Mouse (Mus musculus): Measurements from ENCODE around the gene Heatr3. TPM values are rescaled to one million over a fixed set of nuclear protein-coding genes. Genes with fewer than 3 reads are reported as not detected.
A peak's percentile ranks its signal among the peaks of the same experiment; 100 is the strongest.

Gene Heatr3
- total and polyA plus RNA-seq, 2 experiments from 2014 or later: 28.5 to 29.2 TPM

GRCm38 (mm10) chr8:88118456-88119036 is 19.1 kb upstream of the Heatr3 start, which contains the start of gene Cnep1r1:
TSS of gene Cnep1r1 (plus strand) at chr8:88118769.
- peak within 1 kb of the TSS; percentile 91 for H3K4me3 ChIP-seq (ENCODE audit: low read length)
- no peaks in the 10 kb centered on the region; the same call in 1 of the 2 replicates for H3K36me3 ChIP-seq (ENCODE audit: insufficient read depth, low read length)
- H3K4me1 ChIP-seq (ENCODE audit: insufficient read depth, low read length): peaks cover 6% of the 10 kb centered on the region
- peak within 1 kb of the TSS; percentile 78 for H3K27ac ChIP-seq
- DNase-seq (ENCODE audit: low spot score) (peak; percentile 97), ATAC-seq (peak; percentile 100)
- WGBS: under 1% methylated on average over 45 of the region's 49 CpGs
- peak within 1 kb of the TSS; percentile 81 for H3K9ac ChIP-seq (replicated peaks; ENCODE audit: low read length)
- no peaks in the 10 kb centered on the region for H3K27me3 ChIP-seq (ENCODE audit: insufficient read depth, low read length)
- peak within 1 kb of the TSS; percentile 84 for H3K4me2 ChIP-seq (ENCODE audit: low read depth, low read length)
- H3K9me3 ChIP-seq (ENCODE audit: low read length): no peaks in the 10 kb centered on the region
- peak; percentile 86 for TF ChIP-seq CTCF (IDR thresholded peaks at IDR 0.05; ENCODE audit: low read depth)

DNA sequence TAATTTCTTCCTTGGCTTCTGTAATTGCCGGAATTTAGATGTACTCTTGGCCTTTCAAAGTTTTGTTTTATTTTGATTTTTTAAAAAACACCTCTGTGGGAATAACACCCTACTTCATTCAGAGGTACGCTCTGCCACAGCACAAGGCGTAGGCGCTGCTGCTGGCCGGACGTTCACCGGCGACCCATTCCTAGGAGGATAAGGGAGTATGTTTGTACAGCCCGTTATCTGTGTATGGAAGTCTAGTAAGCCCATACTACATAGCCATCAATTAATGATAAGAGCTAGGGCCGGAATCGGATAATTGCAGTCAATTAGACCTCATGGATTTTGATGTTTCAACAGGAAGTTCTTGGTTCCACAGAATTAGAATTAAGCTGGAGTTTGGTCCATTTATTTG is 18.6 kb upstream of the Heatr3 start:
- no peaks in the 10 kb centered on the region; the same call in 1 of the 2 replicates for H3K36me3 ChIP-seq (ENCODE audit: insufficient read depth, low read length)
- no peak for TF ChIP-seq CTCF (IDR thresholded peaks at IDR 0.05; ENCODE audit: low read depth)
- no peaks in the 10 kb centered on the region for H3K27me3 ChIP-seq (ENCODE audit: insufficient read depth, low read length)
- 1% methylated on average over 11 of the region's 11 CpGs for WGBS
- H3K4me3 ChIP-seq (ENCODE audit: low read length): peak overlapping the region; percentile 91
- peaks cover 6% of the 10 kb centered on the region for H3K4me1 ChIP-seq (ENCODE audit: insufficient read depth, low read length)
- DNase-seq (ENCODE audit: low spot score): no peak
- H3K9me3 ChIP-seq (ENCODE audit: low read length): no peaks in the 10 kb centered on the region
- no peak for ATAC-seq
- peak overlapping the region; percentile 81 for H3K9ac ChIP-seq (replicated peaks; ENCODE audit: low read length)
- peak overlapping the region; percentile 78 for H3K27ac ChIP-seq
- H3K4me2 ChIP-seq (ENCODE audit: low read depth, low read length): peak overlapping the region; percentile 84

DNA sequence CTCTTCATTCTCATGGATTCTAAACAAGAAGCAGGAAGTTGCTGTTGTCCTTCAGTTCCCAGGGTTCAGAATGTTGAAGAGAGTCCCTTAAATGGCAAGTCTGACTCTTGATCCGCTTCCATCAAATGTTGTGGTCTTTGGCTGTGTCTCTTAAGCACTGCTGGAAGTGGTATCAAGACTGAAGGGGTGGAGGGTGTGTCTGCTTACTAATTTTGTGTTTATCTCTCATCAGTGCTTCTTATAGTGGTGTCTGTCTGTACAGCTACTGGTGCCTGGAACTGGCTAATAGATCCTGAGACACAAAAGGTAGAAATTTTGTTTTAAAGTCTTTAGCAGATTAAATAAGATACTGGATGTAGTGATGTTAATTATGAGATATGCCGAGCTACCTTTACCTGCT is 12.8 kb upstream of the Heatr3 start:
- DNase-seq (ENCODE audit: low spot score) (no peak), ATAC-seq (no peak)
- Histone ChIP-seq H3K4me2 (ENCODE audit: low read depth, low read length) (no peak overlapping the region), H3K9me3 (ENCODE audit: low read length) (no peaks in the 10 kb centered on the region), H3K36me3 (ENCODE audit: insufficient read depth, low read length) (peaks cover 20% of the 10 kb centered on the region), H3K27me3 (ENCODE audit: insufficient read depth, low read length) (no peaks in the 10 kb centered on the region), H3K4me1 (ENCODE audit: insufficient read depth, low read length) (no peaks in the 10 kb centered on the region), H3K27ac (no peak overlapping the region), H3K4me3 (ENCODE audit: low read length) (no peak overlapping the region), H3K9ac (replicated peaks; ENCODE audit: low read length) (no peak overlapping the region)
- no peak for TF ChIP-seq CTCF (IDR thresholded peaks at IDR 0.05; ENCODE audit: low read depth)
- 93% methylated on average over 2 of the region's 2 CpGs for WGBS

DNA sequence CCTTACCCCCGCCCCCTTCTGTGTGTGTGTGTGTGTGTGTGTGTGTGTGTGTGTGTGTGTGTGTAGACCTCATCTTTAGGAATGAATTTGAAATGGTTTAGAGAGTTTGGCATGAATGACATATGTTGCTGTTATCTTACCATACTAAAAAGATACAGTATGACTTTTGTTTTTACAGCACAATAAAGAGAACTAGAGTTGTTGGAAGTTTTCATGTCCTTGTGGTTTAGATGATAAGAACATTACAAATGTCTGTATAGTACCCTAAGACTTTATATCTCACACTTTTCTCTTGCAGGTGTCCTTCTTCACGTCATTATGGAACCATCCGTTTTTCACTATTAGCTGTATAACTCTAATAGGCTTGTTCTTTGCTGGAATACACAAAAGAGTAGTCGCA is 8.3 kb upstream of the Heatr3 start:
- no peak for ATAC-seq
- H3K9ac ChIP-seq (replicated peaks; ENCODE audit: low read length): no peak overlapping the region
- H3K9me3 ChIP-seq (ENCODE audit: low read length): no peaks in the 10 kb centered on the region
- H3K36me3 ChIP-seq (ENCODE audit: insufficient read depth, low read length): peaks cover 49% of the 10 kb centered on the region
- H3K27ac ChIP-seq: no peak overlapping the region
- TF ChIP-seq CTCF (IDR thresholded peaks at IDR 0.05; ENCODE audit: low read depth): no peak
- H3K4me1 ChIP-seq (ENCODE audit: insufficient read depth, low read length): no peaks in the 10 kb centered on the region
- WGBS: 94% methylated on average over 4 of the region's 4 CpGs
- H3K27me3 ChIP-seq (ENCODE audit: insufficient read depth, low read length): no peaks in the 10 kb centered on the region
- no peak overlapping the region for H3K4me2 ChIP-seq (ENCODE audit: low read depth, low read length)
- no peak for DNase-seq (ENCODE audit: low spot score)
- H3K4me3 ChIP-seq (ENCODE audit: low read length): no peak overlapping the region

GRCm38 (mm10) chr8:88130754-88131317 is 6.8 kb upstream of the Heatr3 start:
- TF ChIP-seq CTCF (IDR thresholded peaks at IDR 0.05; ENCODE audit: low read depth): no peak
- no peak for ATAC-seq
- H3K4me1 ChIP-seq (ENCODE audit: insufficient read depth, low read length): no peaks in the 10 kb centered on the region

DNA sequence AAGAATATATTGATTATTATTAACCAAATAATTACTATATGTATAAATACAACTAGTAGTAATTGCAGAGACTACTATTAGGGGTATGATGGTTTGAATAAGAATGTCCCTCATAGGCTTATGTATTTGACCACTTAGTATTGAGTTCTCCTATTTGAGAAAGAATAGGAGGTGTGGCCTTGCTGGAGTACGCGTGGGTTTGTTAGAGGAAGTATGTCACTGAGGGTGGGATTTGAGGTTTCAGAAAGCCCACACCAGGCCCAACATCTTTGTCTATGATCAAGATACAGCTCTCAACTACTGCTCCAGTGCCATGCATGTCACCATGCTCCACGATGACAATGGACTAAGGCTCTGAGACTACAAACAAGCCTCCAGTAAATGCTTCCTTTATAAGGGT is 1.6 kb downstream of the Heatr3 start:
- no peaks in the 10 kb centered on the region for H3K27me3 ChIP-seq (ENCODE audit: insufficient read depth, low read length)
- no peaks in the 10 kb centered on the region; the same call in 1 of the 2 replicates for H3K4me1 ChIP-seq (ENCODE audit: insufficient read depth, low read length)
- peaks cover 21% of the 10 kb centered on the region for H3K36me3 ChIP-seq (ENCODE audit: insufficient read depth, low read length)
- peak overlapping the region; percentile 84; the same call in 1 of the 2 replicates for H3K9ac ChIP-seq (replicated peaks; ENCODE audit: low read length)
- TF ChIP-seq CTCF (IDR thresholded peaks at IDR 0.05; ENCODE audit: low read depth): no peak
- H3K27ac ChIP-seq: no peak overlapping the region
- DNase-seq (ENCODE audit: low spot score) (no peak), ATAC-seq (no peak)
- no peak overlapping the region for H3K4me3 ChIP-seq (ENCODE audit: low read length)
- H3K9me3 ChIP-seq (ENCODE audit: low read length): no peaks in the 10 kb centered on the region
- peak overlapping the region; percentile 77; the same call in 1 of the 2 replicates for H3K4me2 ChIP-seq (ENCODE audit: low read depth, low read length)
- WGBS: 90% methylated on average over 3 of the region's 3 CpGs

More at GRCm38 (mm10) chr8:88130754-88131317, 6.8 kb upstream of the Heatr3 start:
- Histone ChIP-seq H3K27ac (no peak overlapping the region), H3K36me3 (ENCODE audit: insufficient read depth, low read length) (peaks cover 53% of the 10 kb centered on the region), H3K27me3 (ENCODE audit: insufficient read depth, low read length) (no peaks in the 10 kb centered on the region), H3K9me3 (ENCODE audit: low read length) (no peaks in the 10 kb centered on the region), H3K4me2 (ENCODE audit: low read depth, low read length) (no peak overlapping the region), H3K9ac (replicated peaks; ENCODE audit: low read length) (no peak overlapping the region), H3K4me3 (ENCODE audit: low read length) (no peak overlapping the region)
- no peak for DNase-seq (ENCODE audit: low spot score)
- 58% methylated on average over 7 of the region's 7 CpGs for WGBS

GRCm38 (mm10) chr8:88141629-88142028 is 4.0 kb downstream of the Heatr3 start:
- 81% methylated on average over 3 of the region's 3 CpGs for whole genome bisulfite sequencing
- no peak for TF ChIP-seq CTCF (IDR thresholded peaks at IDR 0.05; ENCODE audit: low read depth)
- no peaks in the 10 kb centered on the region for H3K27me3 ChIP-seq (ENCODE audit: insufficient read depth, low read length)
- no peak overlapping the region for H3K27ac ChIP-seq
- no peaks in the 10 kb centered on the region for H3K9me3 ChIP-seq (ENCODE audit: low read length)
- no peak overlapping the region for H3K4me3 ChIP-seq (ENCODE audit: low read length)
- no peak overlapping the region for H3K4me2 ChIP-seq (ENCODE audit: low read depth, low read length)
- H3K9ac ChIP-seq (replicated peaks; ENCODE audit: low read length): no peak overlapping the region
- peaks cover 17% of the 10 kb centered on the region for H3K36me3 ChIP-seq (ENCODE audit: insufficient read depth, low read length)
- no peak for ATAC-seq
- H3K4me1 ChIP-seq (ENCODE audit: insufficient read depth, low read length): no peaks in the 10 kb centered on the region; the same call in 1 of the 2 replicates
- no peak for DNase-seq (ENCODE audit: low spot score)

Measured in hindbrain, postnatal 0 days (tissue).